Mouse (Mus musculus): Measurements from ENCODE around the gene Vps13a.

DNA sequence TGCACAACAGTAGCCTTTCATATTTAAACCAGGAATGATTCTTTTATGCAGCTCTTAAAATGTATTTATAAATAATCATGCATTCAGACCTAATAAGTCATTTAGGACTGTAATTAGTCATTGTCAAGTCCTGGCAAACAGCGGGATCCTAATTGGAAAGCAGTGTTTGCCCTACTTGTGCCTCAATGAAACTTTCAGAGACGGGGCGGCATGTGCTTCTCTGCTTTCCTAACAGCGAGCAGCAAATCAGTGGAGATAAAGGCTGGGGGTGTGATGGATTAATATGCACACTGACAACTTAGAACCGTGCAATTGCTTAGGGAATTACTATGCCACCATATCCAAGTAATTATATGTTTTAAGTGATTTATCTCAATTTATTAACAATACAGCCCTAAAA lies 44.5 kb upstream of the Vps13a start:
- no peak for TF ChIP-seq HCFC1 (IDR thresholded peaks at IDR 0.05; ENCODE audit: borderline replicate concordance, insufficient read depth, low read length)
- TF ChIP-seq CHD2 (IDR thresholded peaks at IDR 0.05; ENCODE audit: low read depth, low read length) = no peak
- no peak for TF ChIP-seq MAFK (IDR thresholded peaks at IDR 0.05; ENCODE audit: insufficient read depth, low read depth, low read length)
- no peak for TF ChIP-seq ZNF384 (IDR thresholded peaks at IDR 0.05; ENCODE audit: low read depth, low read length)

Measured in ES-E14 (cell line).